Mouse (Mus musculus): Measurements from ENCODE around the gene Gm6882. TPM values are rescaled to one million over a fixed set of nuclear protein-coding genes. Genes with fewer than 3 reads are reported as not detected.
"Not testable (repeated sequence)": the region's sequence is repeated elsewhere in the genome, so short reads cannot be mapped to it uniquely, and the experiment has no call there.

The Gm6882 gene
- polyA plus RNA-seq (2015; fragmentation: Nextera tagmentation; extraction: Ambion mirVana) = not detected in 2 replicates

GRCm38 (mm10) chr7:21432645-21433044 is at the start of gene Gm6882:
Gene Gm6882, minus strand, starts transcription at chr7:21432745.
- H3K27me3 ChIP-seq; H3K9ac ChIP-seq; H3K4me2 ChIP-seq; H3K27ac ChIP-seq (replicated peaks); H3K36me3 ChIP-seq; H3K9me3 ChIP-seq; H3K4me3 ChIP-seq; H3K4me1 ChIP-seq (replicated peaks); ATAC-seq (ENCODE audit: low FRiP score, low read depth): not testable (repeated sequence)
- WGBS = 47% methylated on average over 1 of the region's 1 CpGs

Other genes starting within 250 kb of the Gm6882 start
- gene Gm5157, start 242.3 kb downstream of the Gm6882 start, polyA plus RNA-seq (2015; fragmentation: Nextera tagmentation; extraction: Ambion mirVana) = not detected in 2 replicates
- gene Vmn1r124, start 172.1 kb downstream of the Gm6882 start, polyA plus RNA-seq (2015; fragmentation: Nextera tagmentation; extraction: Ambion mirVana) = not detected in 2 replicates
- gene Vmn1r125, start 160.6 kb downstream of the Gm6882 start, polyA plus RNA-seq (2015; fragmentation: Nextera tagmentation; extraction: Ambion mirVana) = not detected in 2 replicates
- gene Vmn1r126, start 131.3 kb downstream of the Gm6882 start, polyA plus RNA-seq (2015; fragmentation: Nextera tagmentation; extraction: Ambion mirVana) = not detected in 2 replicates
- gene Vmn1r127, start 112.9 kb downstream of the Gm6882 start, polyA plus RNA-seq (2015; fragmentation: Nextera tagmentation; extraction: Ambion mirVana) = not detected in 2 replicates
- gene Vmn1r128, start 83.4 kb downstream of the Gm6882 start, polyA plus RNA-seq (2015; fragmentation: Nextera tagmentation; extraction: Ambion mirVana) = not detected in 2 replicates
- not detected in 2 replicates for gene Vmn1r129, start 71.5 kb downstream of the Gm6882 start, polyA plus RNA-seq (2015; fragmentation: Nextera tagmentation; extraction: Ambion mirVana)
- gene Vmn1r130, start 79.0 kb upstream of the Gm6882 start, polyA plus RNA-seq (2015; fragmentation: Nextera tagmentation; extraction: Ambion mirVana) = not detected in 2 replicates
- not detected in 2 replicates for gene Vmn1r131, start 113.3 kb upstream of the Gm6882 start, polyA plus RNA-seq (2015; fragmentation: Nextera tagmentation; extraction: Ambion mirVana)
- gene Vmn1r132, start 181.3 kb upstream of the Gm6882 start, polyA plus RNA-seq (2015; fragmentation: Nextera tagmentation; extraction: Ambion mirVana) = not detected in 2 replicates

All from hindbrain, embryonic 15.5 days (tissue).